Mouse (Mus musculus): ENCODE data around the gene 4930579G24Rik. TPM values are rescaled to one million over a fixed set of nuclear protein-coding genes. Genes with fewer than 3 reads are reported as not detected.

Gene 4930579G24Rik
- polyA plus RNA-seq, 1 experiment from 2014 or later, result 25.1 TPM

GRCm38 (mm10) chr3:79674641-79675040, 45.8 kb downstream of the 4930579G24Rik start:
- Histone ChIP-seq H3K9me3 (ENCODE audit: control insufficient read depth, low read length) (no peaks in the 10 kb centered on the region), H3K27me3 (ENCODE audit: control insufficient read depth, insufficient read depth, low read length) (no peaks in the 10 kb centered on the region), H3K4me1 (ENCODE audit: control insufficient read depth, insufficient read depth, low read length) (no peaks in the 10 kb centered on the region), H3K4me3 (ENCODE audit: low read depth, low read length) (no peak overlapping the region), H3K4me2 (no peak overlapping the region), H3K27ac (ENCODE audit: low read depth, low read length) (no peak overlapping the region), H3K9ac (ENCODE audit: low read length) (no peak overlapping the region), H3K36me3 (ENCODE audit: control insufficient read depth, insufficient read depth, low read length) (no peaks in the 10 kb centered on the region)
- WGBS, result 87% methylated on average over 5 of the region's 5 CpGs
- no peak for ATAC-seq (ENCODE audit: low FRiP score)
- no peak for DNase-seq (ENCODE audit: low spot score, missing footprints)

GRCm38 (mm10) chr3:79676411-79676810, 47.5 kb downstream of the 4930579G24Rik start:
- H3K9me3 ChIP-seq (ENCODE audit: control insufficient read depth, low read length), result no peaks in the 10 kb centered on the region
- no peak overlapping the region for H3K4me2 ChIP-seq
- H3K4me3 ChIP-seq (ENCODE audit: low read depth, low read length), result no peak overlapping the region
- no peaks in the 10 kb centered on the region for H3K36me3 ChIP-seq (ENCODE audit: control insufficient read depth, insufficient read depth, low read length)
- H3K27ac ChIP-seq (ENCODE audit: low read depth, low read length), result no peak overlapping the region
- ATAC-seq (ENCODE audit: low FRiP score) (no peak), DNase-seq (ENCODE audit: low spot score, missing footprints) (no peak)
- 94% methylated on average over 3 of the region's 3 CpGs for WGBS
- no peaks in the 10 kb centered on the region for H3K27me3 ChIP-seq (ENCODE audit: control insufficient read depth, insufficient read depth, low read length)
- no peaks in the 10 kb centered on the region for H3K4me1 ChIP-seq (ENCODE audit: control insufficient read depth, insufficient read depth, low read length)
- H3K9ac ChIP-seq (ENCODE audit: low read length), result no peak overlapping the region

Other genes with a start within 250 kb of the 4930579G24Rik start
- gene Fnip2, start 61.3 kb upstream of the 4930579G24Rik start, polyA plus RNA-seq (2014; fragmentation: Nextera tagmentation; extraction: Ambion mirVana), result 4.9 and 5.5 TPM in 2 replicates
- 207 and 233 TPM in 2 replicates for gene Ppid, start 37.7 kb upstream of the 4930579G24Rik start, polyA plus RNA-seq (2014; fragmentation: Nextera tagmentation; extraction: Ambion mirVana)
- gene Etfdh, start 421 bp downstream of the 4930579G24Rik start, polyA plus RNA-seq (2014; fragmentation: Nextera tagmentation; extraction: Ambion mirVana), result 50.5 and 54.7 TPM in 2 replicates
- gene Rxfp1, start 108.8 kb downstream of the 4930579G24Rik start, polyA plus RNA-seq (2014; fragmentation: Nextera tagmentation; extraction: Ambion mirVana), result not detected in 2 replicates
- 2.0 and 3.4 TPM in 2 replicates for gene Tmem144, start 223.7 kb downstream of the 4930579G24Rik start, polyA plus RNA-seq (2014; fragmentation: Nextera tagmentation; extraction: Ambion mirVana)